Mouse (Mus musculus): ENCODE results near the gene Exoc6b. TPM values are rescaled to one million over a fixed set of nuclear protein-coding genes. Genes with fewer than 3 reads are reported as not detected.

The Exoc6b gene
- total and polyA plus RNA-seq, 2 experiments, result 2.3 to 6.1 TPM

DNA sequence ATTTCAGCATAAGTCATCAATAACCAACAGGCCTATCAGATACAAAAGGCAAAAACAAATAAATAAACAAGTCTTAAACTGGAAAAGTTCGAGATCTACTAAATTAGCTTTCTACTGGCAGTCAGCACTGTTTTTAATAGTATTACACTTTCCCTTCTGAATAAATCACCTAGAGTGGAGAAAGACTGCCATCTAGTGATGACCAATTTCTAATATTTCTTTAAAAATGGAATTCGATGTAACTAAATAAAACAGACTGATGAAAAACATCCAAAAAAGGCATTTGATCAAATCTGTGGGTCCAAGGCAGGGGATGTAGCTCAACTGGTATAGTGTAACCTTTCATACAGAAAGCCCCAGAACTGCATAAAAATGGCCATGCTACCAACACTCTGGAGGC lies 52.3 kb downstream of the Exoc6b start:
- 9% methylated on average over 2 of the region's 2 CpGs for WGBS
- Histone ChIP-seq H3K4me3 (ENCODE audit: insufficient read depth, low read depth, low read length) (no peak overlapping the region), H3K27ac (replicated peaks; ENCODE audit: insufficient read depth, low read depth, low read length) (no peak overlapping the region), H3K27me3 (ENCODE audit: control insufficient read depth, insufficient read depth, low read length) (no peaks in the 10 kb centered on the region), H3K36me3 (ENCODE audit: control insufficient read depth, insufficient read depth, low read length) (no peaks in the 10 kb centered on the region), H3K79me2 (ENCODE audit: control insufficient read depth, insufficient read depth, low read length) (no peaks in the 10 kb centered on the region), H3K9ac (ENCODE audit: low read depth, low read length) (no peak overlapping the region), H3K4me1 (ENCODE audit: control insufficient read depth, insufficient read depth, low read length) (no peaks in the 10 kb centered on the region)
- peak; percentile 46 for DNase-seq (ENCODE audit: extremely low read depth, low read depth, low spot score)
- no peak for TF ChIP-seq POLR2A (IDR thresholded peaks at IDR 0.05; ENCODE audit: extremely low read depth, insufficient read depth, low read length)
- TF ChIP-seq CTCF (IDR thresholded peaks at IDR 0.05; ENCODE audit: low read depth, low read length), result peak; percentile 44; the same call in 1 of the 2 replicates

DNA sequence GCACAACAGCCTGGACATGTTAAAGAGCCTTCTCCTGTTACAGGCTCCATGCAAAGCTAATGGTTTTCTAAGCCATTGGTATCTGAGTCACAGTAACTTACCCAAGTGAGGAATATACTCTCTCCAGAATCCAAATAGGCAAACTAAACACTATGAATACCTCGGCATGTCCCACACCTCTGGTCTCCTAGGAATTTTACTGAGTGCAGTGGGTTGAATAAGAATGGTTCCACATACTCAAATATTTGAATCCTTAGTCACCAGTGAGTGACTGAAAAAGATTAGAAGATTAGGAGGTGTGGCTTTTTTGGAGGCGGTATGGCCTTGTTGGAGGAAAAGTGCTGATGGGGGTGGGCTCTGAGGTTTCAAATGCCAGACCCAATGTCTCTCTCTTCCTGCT lies 55.4 kb downstream of the Exoc6b start:
- H3K4me1 ChIP-seq (ENCODE audit: control insufficient read depth, insufficient read depth, low read length), result no peaks in the 10 kb centered on the region
- no peak overlapping the region for H3K27ac ChIP-seq (replicated peaks; ENCODE audit: insufficient read depth, low read depth, low read length)
- no peaks in the 10 kb centered on the region for H3K27me3 ChIP-seq (ENCODE audit: control insufficient read depth, insufficient read depth, low read length)
- DNase-seq (ENCODE audit: extremely low read depth, low read depth, low spot score), result no peak
- H3K4me3 ChIP-seq (ENCODE audit: insufficient read depth, low read depth, low read length), result no peak overlapping the region
- peaks cover 4% of the 10 kb centered on the region; the same call in 1 of the 2 replicates for H3K36me3 ChIP-seq (ENCODE audit: control insufficient read depth, insufficient read depth, low read length)
- 100% methylated on average over 2 of the region's 2 CpGs for WGBS
- TF ChIP-seq CTCF (IDR thresholded peaks at IDR 0.05; ENCODE audit: low read depth, low read length), result no peak
- TF ChIP-seq POLR2A (IDR thresholded peaks at IDR 0.05; ENCODE audit: extremely low read depth, insufficient read depth, low read length), result no peak
- no peaks in the 10 kb centered on the region for H3K79me2 ChIP-seq (ENCODE audit: control insufficient read depth, insufficient read depth, low read length)
- H3K9ac ChIP-seq (ENCODE audit: low read depth, low read length), result no peak overlapping the region

DNA sequence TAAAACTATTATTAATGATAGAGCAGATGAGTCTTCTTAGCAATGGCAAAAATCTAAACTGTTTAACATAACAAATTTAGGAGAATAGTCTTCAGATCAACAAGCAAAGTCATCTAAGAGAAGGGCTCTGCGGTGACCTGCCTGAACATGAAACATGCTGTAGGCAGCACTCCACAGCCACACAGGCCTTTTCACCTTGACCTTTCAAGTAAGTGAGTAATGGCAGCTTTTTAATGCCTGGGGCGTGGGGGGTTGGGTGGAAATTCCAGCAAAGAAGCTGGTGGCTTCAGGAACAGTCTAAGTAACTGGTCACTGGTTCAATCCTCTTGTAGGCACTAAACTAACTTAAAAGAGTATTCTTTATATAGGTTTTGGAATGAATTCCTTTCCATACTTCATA lies 58.9 kb downstream of the Exoc6b start:
- WGBS, result 97% methylated on average over 2 of the region's 2 CpGs
- Histone ChIP-seq H3K36me3 (ENCODE audit: control insufficient read depth, insufficient read depth, low read length) (peaks cover 4% of the 10 kb centered on the region; the same call in 1 of the 2 replicates), H3K9ac (ENCODE audit: low read depth, low read length) (no peak overlapping the region), H3K79me2 (ENCODE audit: control insufficient read depth, insufficient read depth, low read length) (no peaks in the 10 kb centered on the region), H3K27me3 (ENCODE audit: control insufficient read depth, insufficient read depth, low read length) (no peaks in the 10 kb centered on the region), H3K4me3 (ENCODE audit: insufficient read depth, low read depth, low read length) (no peak overlapping the region), H3K4me1 (ENCODE audit: control insufficient read depth, insufficient read depth, low read length) (no peaks in the 10 kb centered on the region), H3K27ac (replicated peaks; ENCODE audit: insufficient read depth, low read depth, low read length) (no peak overlapping the region)
- TF ChIP-seq POLR2A (IDR thresholded peaks at IDR 0.05; ENCODE audit: extremely low read depth, insufficient read depth, low read length), result no peak
- TF ChIP-seq CTCF (IDR thresholded peaks at IDR 0.05; ENCODE audit: low read depth, low read length), result no peak
- DNase-seq (ENCODE audit: extremely low read depth, low read depth, low spot score), result no peak

DNA sequence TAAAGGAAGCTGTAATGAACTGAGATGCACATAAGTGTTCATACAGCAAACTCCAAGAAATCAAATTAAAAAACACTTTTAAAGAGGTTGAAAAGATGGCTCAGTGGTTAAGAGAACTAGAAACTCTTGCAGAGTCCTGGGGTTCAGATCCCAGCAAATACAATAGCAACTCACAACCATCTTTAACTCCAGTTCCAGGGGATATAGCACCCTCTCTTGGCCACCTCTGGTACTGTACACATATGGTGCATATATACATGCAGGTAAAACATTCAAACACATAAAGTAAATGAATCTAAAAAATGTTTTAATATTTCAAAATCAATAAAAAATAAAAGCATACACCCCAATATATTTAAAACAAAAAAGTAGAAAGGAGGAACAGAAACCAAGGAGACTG lies 73.9 kb downstream of the Exoc6b start:
- no peak for DNase-seq (ENCODE audit: extremely low read depth, low read depth, low spot score)
- TF ChIP-seq POLR2A (IDR thresholded peaks at IDR 0.05; ENCODE audit: extremely low read depth, insufficient read depth, low read length) (no peak), CTCF (IDR thresholded peaks at IDR 0.05; ENCODE audit: low read depth, low read length) (no peak)
- Histone ChIP-seq H3K27me3 (ENCODE audit: control insufficient read depth, insufficient read depth, low read length) (no peaks in the 10 kb centered on the region), H3K27ac (replicated peaks; ENCODE audit: insufficient read depth, low read depth, low read length) (no peak overlapping the region), H3K4me1 (ENCODE audit: control insufficient read depth, insufficient read depth, low read length) (no peaks in the 10 kb centered on the region), H3K9ac (ENCODE audit: low read depth, low read length) (no peak overlapping the region), H3K79me2 (ENCODE audit: control insufficient read depth, insufficient read depth, low read length) (no peaks in the 10 kb centered on the region), H3K36me3 (ENCODE audit: control insufficient read depth, insufficient read depth, low read length) (no peaks in the 10 kb centered on the region; the same call in 1 of the 2 replicates), H3K4me3 (ENCODE audit: insufficient read depth, low read depth, low read length) (no peak overlapping the region)

DNA sequence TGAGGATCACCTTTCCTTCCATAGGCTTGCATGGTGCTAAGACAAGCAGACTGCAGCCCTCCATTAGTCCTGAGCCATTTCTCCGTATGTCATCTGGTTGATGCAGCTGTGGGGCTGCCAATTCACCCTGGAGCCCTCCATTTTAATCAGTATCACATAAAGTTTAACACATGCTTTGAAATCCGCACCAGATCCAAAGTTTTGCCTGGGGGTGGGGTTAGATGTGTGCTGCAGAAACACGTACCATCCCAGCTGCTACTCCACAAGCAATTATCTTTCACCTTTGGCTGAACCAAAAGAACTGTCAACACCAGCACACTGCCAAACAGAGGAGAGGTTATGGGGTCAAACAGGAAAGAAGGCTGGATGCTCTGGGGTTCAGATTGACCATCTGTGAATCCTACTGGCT lies 92.7 kb downstream of the Exoc6b start:
- TF ChIP-seq POLR2A (IDR thresholded peaks at IDR 0.05; ENCODE audit: extremely low read depth, insufficient read depth, low read length) (no peak), CTCF (IDR thresholded peaks at IDR 0.05; ENCODE audit: low read depth, low read length) (no peak)
- Histone ChIP-seq H3K79me2 (ENCODE audit: control insufficient read depth, insufficient read depth, low read length) (no peaks in the 10 kb centered on the region; the same call in 1 of the 2 replicates), H3K4me1 (ENCODE audit: control insufficient read depth, insufficient read depth, low read length) (peaks cover 4% of the 10 kb centered on the region), H3K9ac (ENCODE audit: low read depth, low read length) (no peak overlapping the region), H3K4me3 (ENCODE audit: insufficient read depth, low read depth, low read length) (no peak overlapping the region), H3K27me3 (ENCODE audit: control insufficient read depth, insufficient read depth, low read length) (no peaks in the 10 kb centered on the region), H3K36me3 (ENCODE audit: control insufficient read depth, insufficient read depth, low read length) (no peaks in the 10 kb centered on the region), H3K27ac (replicated peaks; ENCODE audit: insufficient read depth, low read depth, low read length) (no peak overlapping the region)
- WGBS, result 13% methylated on average over 3 of the region's 3 CpGs
- peak; percentile 87 for DNase-seq (ENCODE audit: extremely low read depth, low read depth, low spot score)

DNA sequence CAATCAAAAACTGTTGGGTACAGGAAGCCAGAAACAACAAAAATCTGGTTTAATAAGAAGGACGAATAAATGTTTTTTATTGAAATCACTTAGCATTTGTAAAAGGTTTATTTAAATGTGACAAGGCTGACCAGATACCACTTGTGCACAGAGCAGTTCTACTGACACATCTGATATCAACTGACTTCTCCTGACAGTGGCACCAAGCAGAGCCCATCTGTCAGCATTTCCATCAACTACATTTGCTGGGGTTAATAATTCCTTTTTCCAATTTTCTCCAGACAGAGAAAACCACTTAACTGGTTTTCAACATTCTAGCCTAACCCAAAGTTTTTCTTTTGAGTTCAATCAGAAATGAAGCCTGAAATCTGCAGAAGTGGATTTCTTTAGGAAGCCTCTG lies 100.8 kb downstream of the Exoc6b start:
- H3K27me3 ChIP-seq (ENCODE audit: control insufficient read depth, insufficient read depth, low read length), result no peaks in the 10 kb centered on the region
- H3K4me1 ChIP-seq (ENCODE audit: control insufficient read depth, insufficient read depth, low read length), result no peaks in the 10 kb centered on the region
- no peaks in the 10 kb centered on the region for H3K79me2 ChIP-seq (ENCODE audit: control insufficient read depth, insufficient read depth, low read length)
- 94% methylated on average over 1 of the region's 1 CpGs for WGBS
- H3K4me3 ChIP-seq (ENCODE audit: insufficient read depth, low read depth, low read length), result no peak overlapping the region
- no peak overlapping the region for H3K9ac ChIP-seq (ENCODE audit: low read depth, low read length)
- TF ChIP-seq POLR2A (IDR thresholded peaks at IDR 0.05; ENCODE audit: extremely low read depth, insufficient read depth, low read length), result no peak
- TF ChIP-seq CTCF (IDR thresholded peaks at IDR 0.05; ENCODE audit: low read depth, low read length), result no peak
- no peak overlapping the region for H3K27ac ChIP-seq (replicated peaks; ENCODE audit: insufficient read depth, low read depth, low read length)
- no peak for DNase-seq (ENCODE audit: extremely low read depth, low read depth, low spot score)
- H3K36me3 ChIP-seq (ENCODE audit: control insufficient read depth, insufficient read depth, low read length), result no peaks in the 10 kb centered on the region
